Mouse (Mus musculus) midbrain, embryonic 12.5 days (tissue): ENCODE data around the gene Gsto2. TPM values are rescaled to one million over a fixed set of nuclear protein-coding genes. Genes with fewer than 3 reads are reported as not detected.
"Not testable (repeated sequence)": the region's sequence is repeated elsewhere in the genome, so short reads cannot be mapped to it uniquely, and the experiment has no call there.

Source experiments
- ATAC-seq: fragments of 200-750 bp; cut with Nextera tagmentation; 2 replicates; pipeline ENCODE4 v1.8.0; 2017; ENCODE audit warnings: low read depth, moderate TSS enrichment, moderate library complexity; ENCODE audit not compliant: low FRiP score
- H3K27ac ChIP-seq: fragments of 300-500 bp; sonication (generic); replicated peaks from 2 replicates; pipeline ENCODE4 v1.5.1; 2016; ENCODE audit warnings: mild to moderate bottlenecking
- H3K27me3 ChIP-seq: fragments of 300-500 bp; sonication (generic); 2 replicates; pipeline ENCODE4 v1.6.1; 2016; ENCODE audit warnings: mild to moderate bottlenecking
- H3K36me3 ChIP-seq: fragments of 300-500 bp; sonication (generic); 2 replicates; pipeline ENCODE4 v1.6.1; 2016
- H3K4me1 ChIP-seq: fragments of 300-500 bp; sonication (generic); 2 replicates; pipeline ENCODE4 v1.6.1; 2016
- H3K4me2 ChIP-seq: fragments of 300-500 bp; sonication (generic); replicated peaks from 2 replicates; pipeline ENCODE4 v1.6.1; 2016; ENCODE audit warnings: mild to moderate bottlenecking, moderate library complexity
- H3K4me3 ChIP-seq: fragments of 300-500 bp; sonication (generic); 2 replicates; pipeline ENCODE4 v1.5.1; 2016; ENCODE audit warnings: mild to moderate bottlenecking
- H3K9ac ChIP-seq: fragments of 300-500 bp; sonication (generic); replicated peaks from 2 replicates; pipeline ENCODE4 v1.6.1; 2016; ENCODE audit warnings: mild to moderate bottlenecking, moderate library complexity
- H3K9me3 ChIP-seq: fragments of 300-500 bp; sonication (generic); 2 replicates; pipeline ENCODE4 v1.6.1; 2016; ENCODE audit warnings: mild to moderate bottlenecking
- WGBS: fragments of 180-500 bp; shearing (Covaris S2); methylation state at CpG from one replicate; pipeline ENCODE4 v1.1.7; 2016; 5-methylcytosine and 5-hydroxymethylcytosine counted together
- polyA plus RNA-seq: library from polyadenylated mRNA; unstranded; fragments of >200 nt; fragmentation: Nextera tagmentation; extraction: Ambion mirVana; gene quantifications from 2 replicates; pipeline ENCODE4 v1.2.1, GENCODE M21; 2016

The Gsto2 gene
- polyA plus RNA-seq, 1 experiment from 2014 or later: 1.5 TPM

DNA sequence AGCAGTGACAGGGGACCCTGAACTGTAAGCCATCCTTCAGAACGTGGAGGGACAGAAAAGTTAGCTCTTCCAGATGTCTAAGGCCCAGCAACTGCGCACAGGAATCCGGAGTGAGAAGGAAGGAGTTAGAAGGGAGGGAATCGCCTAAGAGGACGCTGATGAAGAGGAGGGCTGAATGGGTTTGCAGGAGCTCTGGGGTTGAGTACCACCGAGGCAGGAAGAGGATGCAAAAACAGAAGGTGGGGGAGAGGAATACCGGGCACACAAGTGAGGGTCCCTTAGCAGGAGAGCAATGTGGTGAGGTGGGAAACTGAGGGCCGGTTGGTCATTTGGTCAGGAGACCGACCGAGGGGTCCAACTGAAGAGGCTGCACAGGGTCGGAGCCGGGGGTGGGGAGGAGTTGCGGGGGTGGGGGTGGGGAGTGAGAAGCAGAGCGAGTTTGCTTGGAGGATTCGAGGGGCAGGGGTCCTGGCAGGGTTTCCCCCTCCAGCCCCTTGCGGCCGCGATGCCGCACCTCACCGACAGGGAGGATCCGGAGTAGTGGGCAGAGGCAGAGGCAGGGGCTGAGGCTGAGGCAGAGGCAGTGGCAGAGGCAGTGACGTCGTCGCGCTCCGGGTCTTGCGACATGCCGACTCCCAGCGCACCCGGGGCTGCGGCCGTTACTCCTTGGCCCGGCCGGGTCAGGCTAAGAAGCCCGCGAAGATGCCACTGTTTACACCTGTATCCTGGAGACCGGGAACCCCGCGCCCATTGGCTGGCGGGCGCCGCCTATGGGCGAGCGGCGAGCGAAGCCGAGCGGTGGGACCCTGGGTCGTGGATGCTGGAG is 28.4 kb upstream of the Gsto2 start:
- Histone ChIP-seq H3K27ac (no peak overlapping the region), H3K4me1 (peaks cover 5% of the 10 kb centered on the region), H3K4me2 (peak overlapping the region; percentile 74), H3K4me3 (peak overlapping the region; percentile 50), H3K9ac (peak overlapping the region; percentile 43), H3K9me3 (no peaks in the 10 kb centered on the region), H3K27me3 (peaks cover 17% of the 10 kb centered on the region), H3K36me3 (no peaks in the 10 kb centered on the region)
- peak; percentile 97 for ATAC-seq
- WGBS: 2% methylated on average over 40 of the region's 49 CpGs

GRCm38 (mm10) chr19:47837527-47837901 is 27.8 kb upstream of the Gsto2 start:
- WGBS: 0% methylated on average over 6 of the region's 6 CpGs
- H3K36me3 ChIP-seq: no peaks in the 10 kb centered on the region
- no peak; the same call in 1 of the 2 replicates for ATAC-seq
- peak overlapping the region; percentile 50 for H3K4me3 ChIP-seq
- H3K4me2 ChIP-seq: peak overlapping the region; percentile 74
- H3K4me1 ChIP-seq: peaks cover 5% of the 10 kb centered on the region
- 0 out of 2 replicates have a peak overlapping the region, but pooled peaks have one; percentile 43 for H3K9ac ChIP-seq
- H3K27me3 ChIP-seq: peaks cover 17% of the 10 kb centered on the region
- H3K27ac ChIP-seq: no peak overlapping the region
- H3K9me3 ChIP-seq: no peaks in the 10 kb centered on the region

- 83% methylated on average over 15 of the region's 15 CpGs for WGBS
- H3K4me2 ChIP-seq, H3K36me3 ChIP-seq, H3K9me3 ChIP-seq, ATAC-seq, H3K4me1 ChIP-seq, H3K4me3 ChIP-seq, H3K9ac ChIP-seq, H3K27ac ChIP-seq: not testable (repeated sequence)
- H3K27me3 ChIP-seq: peaks cover 17% of the 10 kb centered on the region
These were observed 24.1 kb upstream of the Gsto2 start for GRCm38 (mm10) chr19:47841234-47841633.

- Histone ChIP-seq H3K9me3 (no peaks in the 10 kb centered on the region), H3K4me3 (no peak overlapping the region), H3K27ac (no peak overlapping the region), H3K4me1 (peaks cover 4% of the 10 kb centered on the region; the same call in 1 of the 2 replicates), H3K4me2 (no peak overlapping the region), H3K27me3 (peaks cover 11% of the 10 kb centered on the region; the same call in 1 of the 2 replicates), H3K9ac (no peak overlapping the region), H3K36me3 (no peaks in the 10 kb centered on the region)
- 85% methylated on average over 3 of the region's 3 CpGs for WGBS
- ATAC-seq: no peak
These were observed 15.6 kb upstream of the Gsto2 start for GRCm38 (mm10) chr19:47849735-47850134.

- H3K9ac ChIP-seq, H3K36me3 ChIP-seq, ATAC-seq, H3K4me2 ChIP-seq, H3K27ac ChIP-seq, H3K4me3 ChIP-seq, H3K9me3 ChIP-seq: not testable (repeated sequence)
- WGBS: 90% methylated on average over 3 of the region's 3 CpGs
- peaks cover 16% of the 10 kb centered on the region for H3K27me3 ChIP-seq
- H3K4me1 ChIP-seq: peaks cover 11% of the 10 kb centered on the region
These were observed 13.2 kb upstream of the Gsto2 start for GRCm38 (mm10) chr19:47852131-47852530.

GRCm38 (mm10) chr19:47853053-47853452 is 12.3 kb upstream of the Gsto2 start:
- no peak for ATAC-seq
- peaks cover 11% of the 10 kb centered on the region for H3K4me1 ChIP-seq
- no peak overlapping the region for H3K4me3 ChIP-seq
- WGBS: 88% methylated on average over 3 of the region's 3 CpGs
- no peaks in the 10 kb centered on the region for H3K9me3 ChIP-seq
- H3K27me3 ChIP-seq: peaks cover 16% of the 10 kb centered on the region
- no peak overlapping the region for H3K27ac ChIP-seq
- H3K9ac ChIP-seq: no peak overlapping the region
- H3K4me2 ChIP-seq: no peak overlapping the region
- no peaks in the 10 kb centered on the region for H3K36me3 ChIP-seq

GRCm38 (mm10) chr19:47853951-47854795 is 11.2 kb upstream of the Gsto2 start:
- Histone ChIP-seq H3K9ac (peak overlapping the region; percentile 74), H3K9me3 (no peaks in the 10 kb centered on the region), H3K4me1 (peaks cover 11% of the 10 kb centered on the region), H3K36me3 (no peaks in the 10 kb centered on the region), H3K27me3 (peaks cover 16% of the 10 kb centered on the region), H3K4me2 (peak overlapping the region; percentile 99), H3K4me3 (peak overlapping the region; percentile 69), H3K27ac (no peak overlapping the region)
- 29% methylated on average over 13 of the region's 13 CpGs for WGBS
- ATAC-seq: peak; percentile 79

DNA sequence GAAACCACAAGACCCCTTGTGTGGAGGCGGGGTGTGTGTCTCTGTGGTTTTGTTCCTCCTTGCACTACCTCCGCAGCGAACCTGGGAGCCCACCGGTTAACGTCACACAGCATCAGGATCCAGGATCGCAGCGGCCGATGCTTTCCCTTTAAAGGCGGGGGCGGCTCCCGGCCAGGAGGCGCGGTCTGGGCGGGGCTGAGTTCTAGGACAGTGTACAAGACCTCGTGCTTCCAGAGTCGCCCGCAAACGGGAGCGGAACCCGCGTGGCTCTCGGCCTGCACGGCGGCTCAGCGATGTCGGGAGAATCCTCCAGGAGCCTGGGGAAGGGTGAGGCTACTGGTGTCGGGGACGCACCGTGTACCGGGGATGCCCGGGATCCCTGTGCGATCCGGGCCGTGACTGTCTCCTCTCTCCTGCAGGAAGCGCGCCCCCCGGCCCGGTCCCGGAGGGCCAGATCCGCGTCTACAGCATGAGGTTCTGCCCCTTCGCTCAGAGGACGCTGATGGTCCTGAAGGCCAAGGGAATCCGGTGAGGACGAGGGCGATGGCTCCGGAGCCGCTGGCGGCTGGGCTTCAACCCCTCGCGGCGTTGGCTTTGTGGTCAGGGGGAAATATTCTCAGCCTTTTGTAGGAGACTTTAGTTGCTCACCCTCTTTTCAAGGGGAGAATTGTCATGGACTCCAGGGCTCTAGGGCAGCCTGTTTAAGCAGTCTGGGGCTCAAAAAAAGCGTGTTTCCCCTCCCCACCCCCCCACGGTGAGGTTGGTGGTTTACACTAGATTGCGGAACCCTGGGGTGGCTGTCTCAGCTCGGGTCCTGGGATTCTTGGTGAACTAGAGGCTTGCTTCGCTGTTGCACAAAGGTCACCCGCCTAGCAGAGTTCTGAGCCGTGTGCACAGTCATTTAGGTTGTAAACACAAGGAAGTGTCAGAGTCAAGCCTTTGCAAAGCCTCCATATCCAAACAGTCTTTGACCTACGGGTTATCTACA is 10.2 kb upstream of the Gsto2 start, which contains the start of gene Gsto1:
TSS of gene Gsto1 (plus strand) at position 175 of the 988 bp plus-strand sequence.
- Histone ChIP-seq H3K27ac (no peak within 1 kb of the TSS), H3K36me3 (no peaks in the 10 kb centered on the region), H3K9ac (peak within 1 kb of the TSS; percentile 74), H3K4me2 (peak within 1 kb of the TSS; percentile 99), H3K9me3 (no peaks in the 10 kb centered on the region), H3K4me3 (peak within 1 kb of the TSS; percentile 69), H3K27me3 (peaks cover 16% of the 10 kb centered on the region), H3K4me1 (peaks cover 11% of the 10 kb centered on the region)
- ATAC-seq: peak; percentile 96
- WGBS: under 1% methylated on average over 60 of the region's 60 CpGs

GRCm38 (mm10) chr19:47857957-47858942 is 7.1 kb upstream of the Gsto2 start:
- no peak overlapping the region for H3K27ac ChIP-seq
- WGBS: 80% methylated on average over 18 of the region's 18 CpGs
- peaks cover 16% of the 10 kb centered on the region for H3K27me3 ChIP-seq
- no peak for ATAC-seq
- H3K4me2 ChIP-seq: no peak overlapping the region
- H3K36me3 ChIP-seq: no peaks in the 10 kb centered on the region
- H3K4me1 ChIP-seq: peaks cover 11% of the 10 kb centered on the region
- H3K9ac ChIP-seq: no peak overlapping the region
- H3K9me3 ChIP-seq: no peaks in the 10 kb centered on the region
- no peak overlapping the region for H3K4me3 ChIP-seq

GRCm38 (mm10) chr19:47859180-47859579 is 6.2 kb upstream of the Gsto2 start:
- no peak overlapping the region for H3K4me2 ChIP-seq
- peaks cover 9% of the 10 kb centered on the region; the same call in 1 of the 2 replicates for H3K27me3 ChIP-seq
- H3K4me3 ChIP-seq: no peak overlapping the region
- H3K9ac ChIP-seq: no peak overlapping the region
- H3K36me3 ChIP-seq: no peaks in the 10 kb centered on the region
- H3K27ac ChIP-seq: no peak overlapping the region
- WGBS: 93% methylated on average over 8 of the region's 8 CpGs
- no peak for ATAC-seq
- H3K9me3 ChIP-seq: no peaks in the 10 kb centered on the region
- H3K4me1 ChIP-seq: peaks cover 8% of the 10 kb centered on the region
